Mouse (Mus musculus): ENCODE measurements at regions not wholly inside any gene's neighbourhood (a gene's known extent, or its start where the extent isn't known, plus 50 kb on each side); places are given as distances from the start of the nearest gene placed in this dataset.
"Not testable (repeated sequence)": the region's sequence is repeated elsewhere in the genome, so short reads cannot be mapped to it uniquely, and the experiment has no call there.

DNA sequence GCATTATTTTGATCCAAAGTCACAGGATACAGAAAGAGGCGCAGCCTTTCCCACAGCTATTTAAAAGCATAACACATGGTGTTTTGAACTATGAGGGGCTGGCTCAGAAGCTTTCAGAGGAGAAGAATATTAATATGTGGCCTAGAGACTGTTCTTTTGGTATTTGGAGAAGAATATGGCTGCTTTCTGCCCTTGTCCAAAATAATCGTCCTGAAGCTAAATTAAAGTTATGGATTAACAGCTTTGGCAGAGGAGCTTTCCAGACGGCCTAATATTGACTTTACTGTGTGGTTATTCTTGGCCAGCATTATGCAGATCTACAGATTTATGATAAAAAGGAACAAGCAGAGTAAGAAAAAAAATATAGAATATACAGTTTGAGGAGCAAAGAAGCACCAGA lies 222.4 kb upstream of the Tmprss15 start:
- DNase-seq (ENCODE audit: low read depth, low spot score), result no peak

DNA sequence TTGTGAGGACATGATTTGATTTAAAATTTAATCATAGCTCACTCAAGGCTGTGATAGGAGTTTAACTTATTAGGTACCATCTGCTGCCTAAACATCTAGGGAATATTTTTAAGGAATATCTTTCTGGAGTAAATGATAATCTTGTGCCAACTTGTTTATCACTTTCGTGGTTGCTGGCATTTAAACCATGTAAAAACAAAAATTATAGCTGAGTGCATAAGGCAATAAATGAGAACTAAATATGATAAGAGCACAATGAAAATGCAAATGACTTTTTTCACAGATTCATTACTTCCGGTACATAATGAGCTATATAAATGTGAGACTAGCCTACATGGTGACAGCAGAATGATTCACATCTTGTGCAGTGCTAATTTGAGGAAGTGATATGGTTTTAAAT lies 221.8 kb upstream of the Tmprss15 start:
- DNase-seq (ENCODE audit: low read depth, low spot score), result no peak

DNA sequence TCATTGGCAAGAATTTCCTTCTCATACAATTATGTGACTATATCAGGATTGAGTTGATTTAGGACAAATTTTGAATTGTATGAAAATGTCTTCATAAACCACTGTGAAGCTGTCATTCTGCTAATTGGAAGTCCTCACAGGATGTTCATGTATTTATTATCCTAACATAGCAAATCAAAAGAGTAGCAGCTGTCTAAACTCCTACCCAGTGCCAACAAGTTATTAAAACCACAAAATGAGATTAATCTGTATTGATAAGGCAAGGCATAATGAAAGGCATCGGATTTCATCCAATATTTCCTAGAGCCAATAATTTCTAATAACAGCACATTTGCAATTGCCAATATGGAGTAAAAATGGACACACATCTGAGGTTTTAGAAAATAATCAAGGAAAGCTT lies 217.6 kb upstream of the Tmprss15 start:
- DNase-seq (ENCODE audit: low read depth, low spot score), result no peak

DNA sequence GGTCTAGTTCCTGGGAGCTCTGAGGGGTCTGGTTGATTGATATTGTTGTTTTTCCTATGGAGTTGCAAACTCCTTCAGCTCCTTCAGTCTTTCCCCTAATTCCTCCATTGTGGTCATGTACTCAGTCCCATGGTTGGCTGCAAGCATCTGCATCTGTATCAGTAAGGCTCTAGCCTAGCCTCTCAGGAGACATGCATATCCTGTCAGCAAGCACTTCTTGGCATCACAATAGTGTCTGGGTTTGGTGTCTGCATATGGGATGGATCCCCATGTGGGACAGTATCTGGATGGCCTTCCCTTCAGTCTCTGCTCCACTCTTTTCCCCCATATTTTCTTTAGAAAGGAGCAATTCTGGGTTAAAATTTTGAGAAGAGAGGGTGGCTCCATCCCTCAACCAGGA lies 205.7 kb upstream of the Tmprss15 start:
- DNase-seq (ENCODE audit: low read depth, low spot score), result not testable (repeated sequence)

DNA sequence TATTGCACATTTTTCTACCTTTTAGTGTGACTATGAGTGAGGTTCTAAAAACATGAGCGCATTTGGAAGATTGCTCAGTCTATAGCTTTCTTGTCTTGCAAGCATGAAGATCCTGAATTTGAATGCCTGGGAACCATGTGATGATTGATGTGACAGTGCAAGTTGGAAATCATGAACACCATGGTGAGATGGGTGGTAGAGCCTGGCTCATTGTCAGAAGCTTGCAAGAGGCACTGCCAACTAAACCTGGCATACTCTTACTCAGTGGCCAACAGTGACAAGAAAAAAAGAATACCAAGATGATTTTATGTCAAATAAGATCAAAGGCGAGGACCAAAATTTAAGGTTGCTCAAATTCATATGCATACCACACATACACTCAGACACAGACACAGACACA lies 188.1 kb upstream of the Tmprss15 start:
- DNase-seq (ENCODE audit: low read depth, low spot score), result no peak

DNA sequence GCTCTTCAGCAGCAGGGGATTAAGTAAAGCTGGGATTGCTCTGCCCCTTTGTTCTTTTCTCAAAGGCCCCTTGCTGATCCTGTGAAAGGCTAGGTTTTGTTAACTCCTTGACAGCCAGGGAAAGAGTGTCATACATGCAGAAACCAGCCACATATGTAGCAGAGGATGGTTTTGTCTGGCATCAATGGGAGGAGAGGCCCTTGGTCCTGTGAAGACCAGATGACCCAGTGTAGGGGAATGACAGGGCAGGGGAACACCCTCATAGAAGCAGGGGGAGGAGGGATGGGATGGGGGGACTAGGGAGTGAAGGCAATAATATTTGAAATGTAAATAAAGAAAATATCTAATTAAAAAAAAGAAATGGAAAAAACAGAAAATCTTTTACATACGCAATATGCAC lies 165.6 kb upstream of the Tmprss15 start:
- no peak for DNase-seq (ENCODE audit: low read depth, low spot score)

DNA sequence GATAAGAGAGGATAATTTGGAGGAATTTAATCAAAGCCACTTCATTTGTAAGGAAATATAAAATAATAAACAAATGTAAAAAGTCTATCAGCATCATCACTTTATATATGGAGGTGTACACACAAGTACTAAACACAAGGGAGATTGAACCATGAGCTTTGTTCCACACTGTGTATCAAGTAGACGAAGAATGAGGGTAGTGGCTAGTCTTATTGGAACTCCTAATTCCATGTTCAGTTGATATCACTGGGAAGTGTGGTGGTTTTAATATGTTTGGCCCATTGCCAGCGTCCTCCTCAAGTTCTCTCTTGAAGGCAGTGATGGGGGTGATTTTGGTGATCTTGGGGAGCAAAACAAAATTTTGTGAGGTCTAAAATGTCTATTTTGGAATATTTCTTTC lies 165.2 kb upstream of the Tmprss15 start:
- no peak for DNase-seq (ENCODE audit: low read depth, low spot score)

DNA sequence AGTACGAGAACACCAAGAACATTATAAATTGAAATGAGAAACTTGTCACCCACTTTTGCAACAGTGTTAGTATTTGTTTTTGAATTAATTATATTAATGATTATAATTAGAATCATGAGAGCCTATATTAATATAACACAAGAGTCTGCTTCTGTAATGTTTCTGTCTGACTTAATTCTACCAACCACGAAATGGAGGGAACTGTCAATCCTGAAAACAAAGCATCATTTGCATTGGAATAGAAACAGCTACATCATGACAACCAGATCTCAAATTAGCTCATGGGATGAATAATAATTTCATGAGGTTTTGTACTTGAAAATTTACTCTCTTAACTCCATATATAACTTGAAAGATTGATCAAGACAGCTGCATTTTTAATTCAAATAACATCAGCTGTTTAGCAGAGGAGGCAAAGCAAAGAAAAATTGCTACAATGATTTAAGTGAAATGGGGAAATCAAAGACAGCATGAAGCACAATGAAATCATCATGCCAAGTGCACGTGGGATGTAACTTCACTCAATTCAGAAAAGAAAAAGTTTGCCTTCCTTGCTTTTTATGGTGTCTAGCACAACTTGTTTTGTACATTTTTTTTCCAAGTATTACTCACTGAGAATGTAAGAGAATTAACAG lies 150.1 kb upstream of the Tmprss15 start:
- DNase-seq (ENCODE audit: low read depth, low spot score), result no peak

DNA sequence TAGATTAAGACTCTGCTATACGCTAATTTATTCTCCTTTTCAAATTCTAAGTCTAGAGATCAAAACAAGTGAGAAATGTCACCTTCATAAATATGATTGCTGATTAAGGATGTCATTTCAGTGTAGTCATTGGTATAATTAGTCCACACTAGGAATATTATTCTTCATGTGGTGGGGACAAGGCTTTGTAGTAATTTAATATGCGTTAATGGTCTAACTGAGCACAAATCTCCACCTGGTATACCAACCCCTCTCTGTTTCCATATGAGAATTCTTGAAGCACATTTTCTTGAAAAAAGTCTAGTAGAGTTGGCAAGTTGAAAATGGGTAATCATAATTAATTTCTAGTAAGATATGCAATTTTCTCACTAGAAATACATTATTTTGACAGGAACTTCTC lies 149.3 kb upstream of the Tmprss15 start:
- no peak for DNase-seq (ENCODE audit: low read depth, low spot score)

DNA sequence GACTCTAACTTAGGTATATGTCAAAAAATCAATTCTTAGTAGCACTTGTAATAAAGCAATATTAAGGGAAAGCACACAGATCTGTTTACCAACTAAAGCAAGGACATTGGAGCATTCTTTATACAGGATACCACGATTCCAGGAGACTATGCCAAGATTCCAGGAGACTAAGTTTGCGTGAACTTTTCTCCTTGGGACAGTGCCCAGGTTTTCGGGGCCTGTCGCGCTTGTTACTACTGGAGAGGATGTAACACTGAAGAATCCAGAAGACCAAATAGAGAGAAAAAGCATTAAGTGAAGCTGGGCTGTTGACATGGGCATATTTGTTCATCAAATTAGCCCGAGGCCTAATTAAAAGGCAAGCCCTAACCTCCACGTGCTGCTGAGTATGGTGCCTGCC lies 100.3 kb upstream of the Tmprss15 start:
- DNase-seq (ENCODE audit: low read depth, low spot score), result no peak

DNA sequence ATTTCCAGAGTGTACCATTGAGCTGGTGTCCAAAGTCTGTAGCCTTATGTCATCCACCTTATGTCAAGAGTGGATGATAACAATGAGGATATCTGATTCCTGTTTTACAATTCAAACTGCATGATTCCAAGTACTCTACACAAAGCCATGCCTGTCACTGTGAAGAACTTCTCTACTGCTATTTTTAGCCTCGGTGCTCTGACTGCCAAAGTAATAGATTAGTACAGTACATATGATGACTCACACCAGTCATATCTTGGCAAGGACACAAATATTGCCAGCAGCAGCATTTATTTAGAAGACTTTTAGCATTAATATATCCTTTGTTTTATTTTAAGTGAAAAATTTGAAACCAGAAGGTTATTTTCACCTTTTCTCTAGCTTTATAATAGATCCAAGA lies 95.6 kb upstream of the Tmprss15 start:
- DNase-seq (ENCODE audit: low read depth, low spot score), result no peak

DNA sequence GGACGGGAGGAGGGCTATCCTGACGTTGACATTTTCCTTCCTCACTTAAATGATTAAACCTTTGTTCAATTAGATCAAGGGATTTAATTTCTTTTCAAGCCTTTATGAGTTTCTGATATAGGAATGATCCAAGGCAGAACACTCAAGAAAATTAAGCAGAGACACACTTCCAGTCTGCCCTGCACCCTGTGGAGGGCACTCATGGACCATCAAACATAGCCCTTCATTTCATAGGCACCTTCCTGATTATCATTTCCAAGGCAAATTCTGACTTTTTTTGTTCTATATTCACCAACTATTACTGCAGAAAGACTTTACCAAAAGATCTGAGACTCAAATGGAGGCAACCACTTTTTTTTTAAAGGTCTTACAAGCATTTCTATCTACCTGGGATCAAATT lies 91.6 kb upstream of the Tmprss15 start:
- DNase-seq (ENCODE audit: low read depth, low spot score), result no peak

DNA sequence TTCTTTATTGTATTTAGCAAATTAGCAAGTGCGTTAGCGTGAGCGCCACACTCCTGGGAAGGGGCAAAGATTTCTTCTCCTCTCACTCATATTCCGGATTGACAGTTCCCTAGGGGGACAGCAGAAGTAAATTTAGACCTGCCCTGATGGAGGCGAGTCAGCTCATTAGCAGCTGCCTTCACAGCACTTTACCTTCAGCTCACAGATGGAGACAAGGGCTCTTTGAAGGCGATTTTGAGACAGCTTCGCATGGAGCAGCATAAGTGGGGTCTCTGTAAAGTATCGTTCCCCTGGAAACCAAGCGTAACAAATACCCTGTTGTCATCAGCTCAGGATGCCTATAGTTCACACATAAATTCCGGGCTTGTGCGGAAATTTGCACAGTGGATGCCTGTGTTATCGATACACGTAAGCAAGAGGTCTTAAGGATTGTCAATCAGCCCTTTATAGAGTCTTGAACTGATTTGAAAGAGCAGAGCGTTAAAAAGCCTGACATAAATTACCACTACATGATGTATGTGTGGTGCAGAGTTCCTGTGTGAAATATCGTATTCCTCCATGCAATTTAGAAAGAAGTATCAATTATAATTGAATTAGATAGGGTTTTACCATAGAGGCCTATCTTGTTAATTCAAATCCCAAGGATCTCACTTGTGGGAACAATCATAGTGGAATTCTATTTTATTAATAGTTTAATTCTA lies 86.6 kb upstream of the Tmprss15 start:
- no peak for DNase-seq (ENCODE audit: low read depth, low spot score)

DNA sequence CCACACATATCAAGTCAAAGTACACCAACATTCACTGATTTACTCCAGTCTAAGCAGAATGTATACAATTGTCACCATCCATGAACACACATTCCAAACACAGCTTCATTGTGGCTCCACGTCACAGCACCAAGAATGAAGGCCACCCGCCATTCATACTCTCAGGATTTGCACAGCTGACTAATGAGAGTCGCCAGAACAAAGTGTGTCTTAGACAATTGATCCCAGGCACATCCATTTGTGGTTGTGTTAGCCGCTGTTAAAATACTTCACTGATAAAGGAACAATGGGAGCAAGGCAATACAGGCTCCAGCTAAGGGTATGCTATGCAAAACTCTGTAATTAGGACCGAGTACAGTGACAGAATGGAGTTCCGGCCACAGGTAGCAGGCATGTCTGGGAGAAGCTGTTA lies 85.9 kb upstream of the Tmprss15 start:
- no peak for DNase-seq (ENCODE audit: low read depth, low spot score)

DNA sequence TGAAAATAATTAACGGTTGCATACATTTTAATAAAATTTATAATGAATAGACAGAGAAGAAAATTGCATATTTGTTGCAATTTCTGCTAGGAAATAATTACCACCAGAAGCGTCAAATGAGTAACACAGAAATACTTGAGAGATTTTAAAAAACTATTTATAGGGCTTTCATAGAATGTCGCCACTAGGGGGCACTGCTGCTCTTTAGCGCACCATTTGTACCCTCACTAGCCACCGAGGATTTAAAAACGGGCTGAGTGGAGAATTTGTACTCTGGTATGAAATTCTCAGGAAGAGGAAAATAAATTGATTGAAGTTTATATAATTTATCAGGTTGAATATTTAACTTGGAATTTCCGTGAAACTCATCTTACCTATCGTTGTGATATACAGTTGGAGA lies 77.3 kb upstream of the Tmprss15 start:
- DNase-seq (ENCODE audit: low read depth, low spot score), result peak; percentile 13

DNA sequence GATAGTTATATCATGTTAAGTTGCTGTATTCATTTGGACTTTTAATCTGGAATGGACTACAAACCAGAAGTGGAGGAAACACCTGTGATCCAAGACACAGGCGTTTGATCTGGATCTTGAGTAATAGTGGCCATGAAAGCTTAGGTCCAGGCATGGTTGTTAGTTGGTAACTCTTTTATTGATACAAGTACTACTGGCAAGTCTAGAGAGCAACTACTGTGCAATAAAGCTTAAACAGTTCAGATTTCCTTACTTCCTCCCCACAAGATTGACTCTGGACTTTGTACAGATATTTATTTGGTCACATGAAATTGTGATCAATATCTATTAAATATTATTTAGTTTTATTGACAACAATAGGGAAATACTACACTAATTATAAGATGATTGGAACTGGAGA lies 51.9 kb upstream of the Tmprss15 start:
- DNase-seq (ENCODE audit: low read depth, low spot score), result no peak
